Mouse (Mus musculus) liver, embryonic 12.5 days (tissue): ENCODE results near the gene Prdm16. TPM values are rescaled to one million over a fixed set of nuclear protein-coding genes. Genes with fewer than 3 reads are reported as not detected.

Experiments
- ATAC-seq: fragments of 200-750 bp; cut with Nextera tagmentation; 2 replicates; pipeline ENCODE4 v1.8.0; 2017; ENCODE audit warnings: moderate number of reproducible peaks, mild to moderate bottlenecking, moderate library complexity
- H3K27ac ChIP-seq: fragments of 300-500 bp; sonication (generic); 2 replicates; pipeline ENCODE4 v1.5.1; 2016; ENCODE audit warnings: mild to moderate bottlenecking
- H3K27me3 ChIP-seq: fragments of 300-500 bp; sonication (generic); replicated peaks from 2 replicates; pipeline ENCODE4 v1.6.1; 2016; ENCODE audit warnings: mild to moderate bottlenecking, moderate library complexity
- H3K36me3 ChIP-seq: fragments of 300-500 bp; sonication (generic); 2 replicates; pipeline ENCODE4 v1.6.1; 2016; ENCODE audit warnings: mild to moderate bottlenecking, moderate library complexity
- H3K4me1 ChIP-seq: fragments of 300-500 bp; sonication (generic); 2 replicates; pipeline ENCODE4 v1.6.1; 2016
- H3K4me2 ChIP-seq: fragments of 300-500 bp; sonication (generic); 2 replicates; pipeline ENCODE4 v1.6.1; 2016; ENCODE audit warnings: mild to moderate bottlenecking, moderate library complexity
- H3K4me3 ChIP-seq: fragments of 300-500 bp; sonication (generic); 2 replicates; pipeline ENCODE4 v1.5.1; 2016; ENCODE audit warnings: mild to moderate bottlenecking, moderate library complexity
- H3K9ac ChIP-seq: fragments of 300-500 bp; sonication (generic); 2 replicates; pipeline ENCODE4 v1.6.1; 2016; ENCODE audit warnings: mild to moderate bottlenecking, moderate library complexity
- H3K9me3 ChIP-seq: fragments of 300-500 bp; sonication (generic); replicated peaks from 2 replicates; pipeline ENCODE4 v1.6.1; 2016; ENCODE audit warnings: mild to moderate bottlenecking, moderate library complexity
- WGBS: fragments of 180-500 bp; shearing (Covaris S2); methylation state at CpG from one replicate; pipeline ENCODE4 v1.1.7; 2016; ENCODE audit not compliant: insufficient replicate concordance; 5-methylcytosine and 5-hydroxymethylcytosine counted together
- polyA plus RNA-seq: library from polyadenylated mRNA; unstranded; fragments of >200 nt; fragmentation: Nextera tagmentation; extraction: Ambion mirVana; gene quantifications from 2 replicates; pipeline ENCODE4 v1.2.1, GENCODE M21; 2016

Prdm16 gene
- polyA plus RNA-seq, 1 experiment from 2014 or later, result 2.4 TPM

GRCm38 (mm10) chr4:154521881-154522676 lies 114.6 kb downstream of the Prdm16 start:
- no peak overlapping the region for H3K27ac ChIP-seq
- no peak overlapping the region for H3K9ac ChIP-seq
- H3K27me3 ChIP-seq, result 0 out of 2 replicates have a peak, but pooled peaks cover 14% of the 10 kb centered on the region
- H3K4me1 ChIP-seq, result peaks cover 3% of the 10 kb centered on the region
- H3K9me3 ChIP-seq, result no peaks in the 10 kb centered on the region
- no peak overlapping the region for H3K4me3 ChIP-seq
- ATAC-seq, result no peak
- no peak overlapping the region for H3K4me2 ChIP-seq
- WGBS, result 67% methylated on average over 7 of the region's 7 CpGs
- H3K36me3 ChIP-seq, result no peaks in the 10 kb centered on the region

DNA sequence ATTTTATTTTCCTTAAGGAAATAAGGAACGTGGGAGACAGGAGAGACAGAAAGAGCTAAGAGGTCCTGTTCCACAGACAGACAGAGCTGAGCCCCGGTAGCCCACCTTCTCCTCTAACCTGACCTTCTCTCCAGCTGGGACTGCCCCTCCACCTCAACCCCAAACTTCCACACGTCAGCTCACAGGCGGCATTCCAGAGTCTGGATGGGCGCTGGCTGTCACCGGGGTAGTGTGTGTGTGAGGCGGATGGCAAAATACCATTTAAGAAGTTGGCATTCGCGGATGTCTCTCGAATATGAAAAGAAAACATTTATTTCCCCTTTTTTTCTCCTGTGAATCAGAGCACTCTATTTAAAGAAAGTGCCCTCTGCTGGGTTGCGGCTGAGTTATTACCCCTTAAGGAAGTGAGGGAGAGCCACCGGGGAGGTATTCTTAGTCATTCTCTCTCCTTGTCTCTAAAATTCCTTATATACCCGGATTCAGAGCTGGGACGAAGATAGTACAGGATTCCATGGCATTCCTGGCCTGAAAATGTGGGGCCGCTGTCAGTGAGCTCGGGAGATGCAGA lies 117.1 kb downstream of the Prdm16 start:
- no peaks in the 10 kb centered on the region for H3K36me3 ChIP-seq
- peaks cover 20% of the 10 kb centered on the region; the same call in 1 of the 2 replicates for H3K27me3 ChIP-seq
- no peaks in the 10 kb centered on the region for H3K4me1 ChIP-seq
- H3K9ac ChIP-seq, result no peak overlapping the region
- 55% methylated on average over 16 of the region's 16 CpGs for WGBS
- ATAC-seq, result no peak
- no peak overlapping the region for H3K4me3 ChIP-seq
- no peaks in the 10 kb centered on the region for H3K9me3 ChIP-seq
- no peak overlapping the region for H3K27ac ChIP-seq
- H3K4me2 ChIP-seq, result no peak overlapping the region

- no peak overlapping the region for H3K27ac ChIP-seq
- 56% methylated on average over 7 of the region's 7 CpGs for WGBS
- H3K4me2 ChIP-seq, result no peak overlapping the region
- H3K27me3 ChIP-seq, result peaks cover 28% of the 10 kb centered on the region
- no peaks in the 10 kb centered on the region for H3K36me3 ChIP-seq
- ATAC-seq, result no peak
- H3K4me1 ChIP-seq, result no peaks in the 10 kb centered on the region
- H3K9me3 ChIP-seq, result no peaks in the 10 kb centered on the region
- no peak overlapping the region for H3K9ac ChIP-seq
- H3K4me3 ChIP-seq, result no peak overlapping the region
These were observed 118.7 kb downstream of the Prdm16 start for GRCm38 (mm10) chr4:154517991-154518390.

DNA sequence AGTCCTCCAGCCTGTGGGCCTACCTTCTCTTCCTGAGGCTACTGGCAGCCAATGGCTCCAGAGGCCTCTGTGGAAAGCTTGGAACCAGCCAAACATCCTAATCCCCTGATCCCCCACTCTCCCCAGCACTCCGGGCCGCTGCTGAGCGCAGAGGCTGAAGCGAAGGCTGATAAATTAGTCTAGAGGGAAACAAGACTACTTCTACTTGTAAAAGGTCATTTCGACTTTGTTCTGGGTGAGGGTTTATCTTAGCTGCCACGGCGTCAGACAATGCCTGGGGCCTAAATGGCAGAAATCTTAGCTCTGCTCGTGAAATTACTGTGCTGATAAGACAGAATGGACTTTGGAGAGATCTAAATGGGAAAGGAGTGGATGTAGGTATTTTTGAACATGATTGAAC lies 120.2 kb downstream of the Prdm16 start:
- 58% methylated on average over 8 of the region's 8 CpGs for WGBS

GRCm38 (mm10) chr4:154513664-154514063 lies 123.0 kb downstream of the Prdm16 start:
- no peaks in the 10 kb centered on the region for H3K4me1 ChIP-seq
- H3K27me3 ChIP-seq, result peaks cover 42% of the 10 kb centered on the region
- 59% methylated on average over 2 of the region's 2 CpGs for WGBS
- no peak overlapping the region for H3K9ac ChIP-seq
- no peak overlapping the region for H3K27ac ChIP-seq
- ATAC-seq, result no peak
- H3K9me3 ChIP-seq, result no peaks in the 10 kb centered on the region
- no peak overlapping the region for H3K4me2 ChIP-seq
- H3K36me3 ChIP-seq, result no peaks in the 10 kb centered on the region
- no peak overlapping the region for H3K4me3 ChIP-seq

More for the DNA sequence above, 120.2 kb downstream of the Prdm16 start:
- Histone ChIP-seq H3K36me3 (no peaks in the 10 kb centered on the region), H3K9ac (no peak overlapping the region), H3K4me1 (no peaks in the 10 kb centered on the region), H3K9me3 (no peaks in the 10 kb centered on the region), H3K27ac (no peak overlapping the region), H3K4me3 (no peak overlapping the region), H3K27me3 (peaks cover 32% of the 10 kb centered on the region), H3K4me2 (no peak overlapping the region)
- no peak for ATAC-seq

DNA sequence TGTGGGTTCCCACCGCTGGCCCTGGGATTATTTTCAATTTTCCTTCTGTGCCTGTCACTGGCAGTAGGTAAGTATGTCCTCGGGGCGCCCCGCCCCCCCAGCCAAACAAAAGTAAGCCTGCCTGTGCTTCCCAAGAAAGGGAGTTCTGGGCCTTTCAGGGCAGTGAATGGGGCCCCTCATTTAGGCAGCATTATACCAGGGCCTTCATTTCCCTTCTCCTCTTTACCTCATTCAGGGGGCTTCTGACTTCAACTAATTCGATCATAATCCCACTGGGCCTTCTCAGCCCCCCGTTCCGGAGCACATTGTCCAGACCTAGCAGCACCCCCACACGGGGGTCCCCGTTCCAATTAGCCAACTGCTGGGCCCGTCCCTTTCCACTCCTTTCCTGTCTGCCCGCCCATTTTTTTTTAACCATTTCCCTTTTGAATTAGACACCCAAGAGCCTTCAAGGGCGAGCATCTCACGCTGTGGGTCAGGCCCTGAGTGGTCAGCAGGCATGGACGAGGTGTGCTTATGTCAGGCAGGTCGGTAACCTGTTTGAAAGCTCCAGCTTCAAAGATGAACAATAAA lies 124.1 kb downstream of the Prdm16 start:
- no peak overlapping the region for H3K27ac ChIP-seq
- no peaks in the 10 kb centered on the region for H3K4me1 ChIP-seq
- 52% methylated on average over 15 of the region's 15 CpGs for WGBS
- H3K4me3 ChIP-seq, result no peak overlapping the region
- H3K36me3 ChIP-seq, result no peaks in the 10 kb centered on the region
- no peaks in the 10 kb centered on the region for H3K9me3 ChIP-seq
- H3K27me3 ChIP-seq, result peaks cover 37% of the 10 kb centered on the region
- H3K9ac ChIP-seq, result no peak overlapping the region
- no peak for ATAC-seq
- H3K4me2 ChIP-seq, result no peak overlapping the region

DNA sequence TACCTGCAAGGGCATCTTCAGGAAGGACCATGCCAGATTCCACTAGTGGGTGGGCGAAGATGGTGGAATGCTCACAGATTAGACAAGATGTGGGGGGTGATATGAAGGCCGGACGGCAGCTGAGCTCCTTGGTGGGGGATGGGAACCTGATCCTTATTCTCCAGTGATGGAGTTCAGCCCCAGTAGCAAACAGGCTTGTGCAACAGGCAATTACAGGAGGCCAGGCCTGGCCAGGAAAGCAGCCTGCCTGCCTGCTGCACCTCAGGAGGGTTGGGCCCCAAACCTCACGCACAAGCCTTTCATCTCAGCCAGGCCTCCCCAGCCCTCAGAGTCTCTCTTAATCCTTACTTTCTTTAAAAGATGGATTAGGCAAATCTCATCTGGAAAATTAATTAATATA lies 124.9 kb downstream of the Prdm16 start:
- H3K27me3 ChIP-seq, result peaks cover 43% of the 10 kb centered on the region
- 0 out of 2 replicates have a peak, but pooled peaks cover 3% of the 10 kb centered on the region for H3K4me1 ChIP-seq
- no peak overlapping the region for H3K4me3 ChIP-seq
- ATAC-seq, result no peak
- no peaks in the 10 kb centered on the region for H3K9me3 ChIP-seq
- H3K4me2 ChIP-seq, result no peak overlapping the region
- 46% methylated on average over 4 of the region's 4 CpGs for WGBS
- no peak overlapping the region for H3K9ac ChIP-seq
- no peak overlapping the region for H3K27ac ChIP-seq
- H3K36me3 ChIP-seq, result no peaks in the 10 kb centered on the region

GRCm38 (mm10) chr4:154506774-154507435 lies 129.8 kb downstream of the Prdm16 start:
- ATAC-seq, result no peak
- 17% methylated on average over 20 of the region's 20 CpGs for WGBS
- peak overlapping the region; percentile 10; the same call in 1 of the 2 replicates for H3K4me2 ChIP-seq
- H3K27ac ChIP-seq, result no peak overlapping the region
- H3K4me3 ChIP-seq, result no peak overlapping the region
- H3K9ac ChIP-seq, result no peak overlapping the region
- peaks cover 52% of the 10 kb centered on the region for H3K27me3 ChIP-seq
- peaks cover 11% of the 10 kb centered on the region; the same call in 1 of the 2 replicates for H3K4me1 ChIP-seq
- no peaks in the 10 kb centered on the region for H3K9me3 ChIP-seq
- no peaks in the 10 kb centered on the region for H3K36me3 ChIP-seq

GRCm38 (mm10) chr4:154505313-154505712 lies 131.4 kb downstream of the Prdm16 start:
- Histone ChIP-seq H3K27ac (no peak overlapping the region), H3K4me2 (no peak overlapping the region), H3K9me3 (no peaks in the 10 kb centered on the region), H3K27me3 (peaks cover 61% of the 10 kb centered on the region), H3K4me3 (no peak overlapping the region), H3K4me1 (peaks cover 17% of the 10 kb centered on the region; the same call in 1 of the 2 replicates), H3K9ac (no peak overlapping the region), H3K36me3 (no peaks in the 10 kb centered on the region)
- ATAC-seq, result no peak
- 52% methylated on average over 5 of the region's 5 CpGs for WGBS

DNA sequence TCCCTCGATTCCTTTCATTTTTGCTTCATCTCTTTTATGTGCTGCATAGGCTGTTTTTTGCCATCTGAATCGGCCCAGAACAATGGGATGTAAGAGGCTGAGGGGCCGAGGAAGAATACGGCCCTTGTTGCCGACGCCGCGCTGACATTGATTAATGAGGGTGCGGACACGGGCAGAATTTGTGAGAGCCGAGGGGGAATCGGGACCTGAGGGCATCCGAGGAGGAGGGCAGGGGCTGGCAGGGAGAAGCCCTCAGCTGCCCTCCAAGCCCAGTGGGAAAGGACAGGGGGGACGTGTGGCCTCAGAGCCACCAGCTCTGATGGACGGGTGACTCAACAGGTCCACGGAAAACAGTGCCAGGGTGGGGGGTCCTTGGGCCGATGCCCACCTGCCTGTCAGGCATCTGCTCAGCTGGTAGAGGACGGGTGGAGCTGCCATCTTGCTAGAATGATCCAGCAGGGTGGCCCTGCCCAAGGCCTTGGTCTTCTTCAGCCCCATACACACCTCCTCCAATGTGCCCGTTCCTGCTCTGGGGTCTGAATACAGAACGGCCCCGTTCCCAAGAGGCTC lies 133.3 kb downstream of the Prdm16 start:
- WGBS, result 67% methylated on average over 21 of the region's 21 CpGs
- no peak overlapping the region for H3K4me3 ChIP-seq
- H3K27ac ChIP-seq, result no peak overlapping the region
- no peak for ATAC-seq
- H3K4me1 ChIP-seq, result peaks cover 30% of the 10 kb centered on the region
- H3K27me3 ChIP-seq, result peaks cover 69% of the 10 kb centered on the region
- no peaks in the 10 kb centered on the region for H3K36me3 ChIP-seq
- H3K4me2 ChIP-seq, result no peak overlapping the region
- no peaks in the 10 kb centered on the region for H3K9me3 ChIP-seq
- no peak overlapping the region for H3K9ac ChIP-seq

DNA sequence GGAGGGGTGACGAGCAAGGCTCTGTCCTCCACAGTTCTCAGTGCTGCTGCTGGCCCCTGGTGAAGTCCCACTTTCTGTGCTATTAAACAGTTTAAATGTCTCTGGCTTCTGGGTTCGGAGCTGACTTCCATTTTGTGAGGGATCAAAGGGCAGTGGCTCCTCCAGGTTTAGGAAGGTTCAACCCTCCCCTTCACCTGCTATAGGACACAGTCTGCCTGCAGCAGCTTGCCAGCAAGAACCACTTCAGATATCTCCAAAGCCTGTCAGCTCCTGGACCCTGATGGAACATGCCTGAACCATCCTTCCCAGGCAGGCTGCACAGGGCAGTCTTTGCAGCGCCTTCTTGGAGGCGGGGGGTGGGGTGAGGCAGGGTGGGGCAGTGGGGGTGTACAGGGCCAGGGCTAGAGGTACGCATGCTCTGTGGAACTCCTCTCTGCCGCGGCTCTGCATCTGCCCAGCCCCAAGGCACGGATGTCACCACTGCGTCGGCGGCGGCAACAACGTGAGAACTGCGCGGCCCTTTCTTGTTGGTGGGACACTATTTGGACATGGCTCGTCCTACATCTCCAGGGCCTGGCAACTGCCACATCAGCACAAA lies 134.2 kb downstream of the Prdm16 start:
- no peaks in the 10 kb centered on the region for H3K9me3 ChIP-seq
- ATAC-seq, result no peak
- no peak overlapping the region for H3K4me3 ChIP-seq
- no peak overlapping the region for H3K9ac ChIP-seq
- H3K27ac ChIP-seq, result no peak overlapping the region
- peaks cover 75% of the 10 kb centered on the region for H3K27me3 ChIP-seq
- 70% methylated on average over 16 of the region's 16 CpGs for whole genome bisulfite sequencing
- no peak overlapping the region for H3K4me2 ChIP-seq
- no peaks in the 10 kb centered on the region for H3K36me3 ChIP-seq
- peaks cover 34% of the 10 kb centered on the region for H3K4me1 ChIP-seq
